Mouse (Mus musculus) right cerebral cortex, postnatal 25 days (tissue): Measurements from ENCODE around the gene Med12.
A peak's percentile ranks its signal among the peaks of the same experiment; 100 is the strongest.

Experiments
- DNase-seq: peaks from one replicate; pipeline ENCODE4 v3.0.0; 2022

The Med12 gene

GRCm38 (mm10) chrX:101273875-101274738, at the start of gene Med12:
Gene Med12 (plus strand): TSS chrX:101274030.
- DNase-seq, result peak; percentile 79

- DNase-seq, result no peak
Measured at GRCm38 (mm10) chrX:101245011-101245410, 28.8 kb upstream of the Med12 start.

- peak; percentile 80 for DNase-seq
Measured at GRCm38 (mm10) chrX:101253952-101254729, 19.7 kb upstream of the Med12 start, which contains the start of gene Foxo4. Gene Foxo4 (plus strand): TSS chrX:101254528.

- DNase-seq, result no peak
Measured at GRCm38 (mm10) chrX:101254740-101255139, 19.1 kb upstream of the Med12 start.

- no peak for DNase-seq
Measured at GRCm38 (mm10) chrX:101256603-101257002, 17.2 kb upstream of the Med12 start.

GRCm38 (mm10) chrX:101260441-101261325, 13.1 kb upstream of the Med12 start:
- DNase-seq, result no peak

GRCm38 (mm10) chrX:101263892-101264291, 9.9 kb upstream of the Med12 start, which contains the start of gene Gm614:
Gene Gm614 (minus strand): TSS chrX:101263992.
- DNase-seq, result no peak

- DNase-seq, result no peak
Measured at GRCm38 (mm10) chrX:101266631-101267030, 7.2 kb upstream of the Med12 start.

- DNase-seq, result no peak
Measured at GRCm38 (mm10) chrX:101268025-101268754, 5.6 kb upstream of the Med12 start, which contains the start of gene Il2rg. Gene Il2rg (minus strand): TSS chrX:101268255.

- DNase-seq, result no peak
Measured at GRCm38 (mm10) chrX:101268755-101269124, 5.1 kb upstream of the Med12 start, which contains the start of gene Gm20489. Gene Gm20489 (minus strand): TSS chrX:101269023.

- no peak for DNase-seq
Measured at GRCm38 (mm10) chrX:101273410-101273809, 420 bp upstream of the Med12 start.

GRCm38 (mm10) chrX:101282813-101283212, 9.0 kb downstream of the Med12 start:
- no peak for DNase-seq

- DNase-seq, result no peak
Measured at GRCm38 (mm10) chrX:101285534-101285933, 11.7 kb downstream of the Med12 start.

- DNase-seq, result no peak
Measured at GRCm38 (mm10) chrX:101285953-101286670, 12.3 kb downstream of the Med12 start.

GRCm38 (mm10) chrX:101287543-101287942, 13.7 kb downstream of the Med12 start:
- no peak for DNase-seq

- no peak for DNase-seq
Measured at GRCm38 (mm10) chrX:101288432-101288831, 14.6 kb downstream of the Med12 start.

- no peak for DNase-seq
Measured at GRCm38 (mm10) chrX:101289037-101289436, 15.2 kb downstream of the Med12 start.

GRCm38 (mm10) chrX:101290111-101290510, 16.3 kb downstream of the Med12 start:
- no peak for DNase-seq

GRCm38 (mm10) chrX:101299055-101299454, 25.2 kb downstream of the Med12 start, which contains the start of gene Nlgn3:
Gene Nlgn3 (plus strand): TSS chrX:101299168.
- peak; percentile 38 for DNase-seq

GRCm38 (mm10) chrX:101299473-101300426, 25.9 kb downstream of the Med12 start:
- DNase-seq, result no peak
